Mouse (Mus musculus) thymus, postnatal 36 days (tissue): ENCODE measurements around the gene Pigs.

Experiments used
- DNase-seq, 2 experiments: peaks; one replicate each; pipeline ENCODE4 v3.0.0; 2022; ENCODE audit warnings: mixed read lengths in 2 of 2

Pigs gene

DNA sequence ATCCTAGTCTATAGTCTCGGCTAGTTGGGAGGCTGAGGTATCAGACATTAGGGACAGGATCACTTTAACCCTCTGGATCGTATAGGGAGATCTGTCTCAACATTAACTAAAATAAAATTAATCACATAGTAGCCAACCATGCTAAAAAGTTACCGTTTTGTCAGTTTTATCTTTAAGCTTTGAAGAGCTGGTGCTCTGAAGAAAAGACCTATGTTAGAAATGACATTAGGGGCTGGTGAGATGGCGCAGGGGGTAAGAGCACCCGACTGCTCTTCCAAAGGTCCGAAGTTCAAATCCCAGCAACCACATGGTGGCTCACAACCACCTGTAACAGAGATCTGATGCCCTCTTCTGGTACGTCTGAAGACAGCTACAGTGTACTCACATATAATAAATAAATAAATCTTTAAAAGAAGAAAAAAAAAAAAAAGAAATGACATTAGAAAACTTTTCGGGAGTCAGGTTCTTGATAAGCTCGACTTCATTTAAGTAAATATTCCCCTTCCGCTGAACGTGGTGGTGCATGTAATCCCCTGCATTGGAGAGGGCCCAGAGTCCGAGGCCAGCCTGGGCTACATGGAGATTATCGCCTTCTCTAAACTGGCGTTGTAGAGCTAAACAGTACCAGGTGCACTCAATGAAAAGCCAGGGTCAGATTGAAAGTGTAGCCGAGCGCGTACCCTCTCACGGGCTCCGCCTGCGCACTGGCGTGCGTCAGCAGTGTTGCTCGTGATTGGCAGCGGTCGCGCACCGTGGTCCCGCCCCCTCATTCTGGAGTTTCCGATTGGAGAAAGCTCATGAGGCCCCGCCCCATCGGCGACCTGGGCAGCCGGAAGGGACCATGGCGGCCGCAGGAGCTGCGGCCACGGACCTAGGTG, at the start of gene Pigs:
TSS of gene Pigs (plus strand) at position 782 of the 878 bp plus-strand sequence.
- peak; percentile 95 to 96 for DNase-seq

DNA sequence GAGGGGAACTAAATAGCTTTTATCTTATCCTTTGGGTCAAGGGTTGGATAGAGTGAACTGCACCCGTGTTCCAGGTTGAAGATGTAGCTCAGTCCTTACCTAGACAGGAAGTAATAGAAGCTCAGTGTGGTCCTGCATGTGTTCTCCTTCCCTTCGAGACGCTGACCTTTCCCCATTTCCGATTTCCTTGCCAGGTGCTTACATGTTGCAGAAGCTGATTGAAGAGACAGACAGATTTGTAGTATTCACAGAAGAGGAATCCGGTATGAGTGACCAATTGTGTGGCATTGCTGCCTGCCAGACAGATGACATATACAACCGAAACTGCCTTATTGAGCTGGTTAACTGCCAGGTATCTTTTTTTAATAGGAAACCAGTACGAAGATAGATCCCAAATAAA, 49.4 kb upstream of the Pigs start:
- no peak for DNase-seq

DNA sequence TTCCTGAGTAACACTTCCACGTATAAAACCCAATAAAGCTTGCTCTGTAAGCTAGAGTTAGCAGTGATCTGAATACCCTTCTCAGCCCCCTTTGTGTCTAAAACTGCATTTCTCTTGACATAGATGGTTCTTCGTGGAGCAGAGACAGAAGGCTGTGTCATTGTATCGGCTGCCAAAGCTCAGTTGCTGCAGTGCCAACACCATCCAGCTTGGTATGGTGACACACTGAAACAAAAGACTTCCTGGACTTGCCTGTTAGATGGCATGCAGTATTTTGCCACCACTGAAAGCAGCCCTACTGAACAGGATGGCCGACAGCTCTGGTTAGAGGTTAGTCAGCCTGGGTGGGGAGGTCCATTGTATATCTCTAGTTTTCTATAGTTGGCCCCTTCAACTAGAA, 48.6 kb upstream of the Pigs start:
- DNase-seq: no peak

DNA sequence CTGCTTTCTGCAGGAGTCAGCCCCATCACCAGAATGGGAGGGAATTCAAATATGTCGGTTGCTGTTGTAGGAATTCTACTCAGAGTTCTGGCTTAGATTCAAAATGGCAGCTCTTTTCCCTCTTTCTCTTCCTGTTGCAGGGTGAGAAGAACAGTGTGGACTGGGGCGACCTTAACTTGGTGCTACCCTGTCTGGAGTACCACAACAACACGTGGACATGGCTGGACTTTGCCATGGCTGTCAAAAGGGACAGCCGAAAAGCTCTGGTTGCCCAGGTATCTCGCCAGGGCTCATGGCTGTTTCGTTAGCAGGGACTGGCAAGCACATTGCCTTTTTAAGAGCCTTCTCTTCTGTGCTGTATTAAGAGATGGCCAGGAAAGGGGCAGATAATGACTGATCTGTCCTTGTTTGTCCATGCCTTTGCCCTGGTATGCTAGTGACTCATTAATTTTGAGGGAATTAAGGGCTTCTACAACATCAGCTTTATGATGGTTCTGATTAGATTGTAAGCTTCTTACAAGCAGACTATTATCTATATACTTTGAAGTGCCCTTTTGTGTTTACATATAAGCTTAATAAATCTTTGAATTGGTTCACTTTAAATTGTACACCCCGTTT, 39.0 kb upstream of the Pigs start:
- no peak for DNase-seq

DNA sequence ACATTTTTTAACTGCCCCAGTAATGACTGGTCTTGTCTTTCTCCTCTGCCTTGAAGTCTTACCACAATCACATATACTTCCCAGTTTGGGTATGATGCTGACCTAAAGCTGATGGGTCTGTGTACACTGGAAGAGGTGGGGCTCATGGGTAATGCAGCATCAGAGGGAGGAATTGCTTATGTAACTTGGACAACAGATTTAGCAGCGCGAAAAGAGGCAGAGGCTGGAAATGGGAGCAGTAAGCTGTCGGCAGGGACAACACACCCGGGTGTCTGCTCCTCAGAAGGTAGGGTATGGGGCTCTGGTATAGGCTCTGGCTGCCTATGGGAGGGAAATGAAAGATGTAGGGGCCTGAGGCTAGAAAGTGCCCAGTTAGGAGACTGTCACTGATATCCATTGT, 37.6 kb upstream of the Pigs start, which contains the start of gene BC030499:
TSS of gene BC030499 (plus strand) at position 188 of the 400 bp plus-strand sequence.
- no peak for DNase-seq

DNA sequence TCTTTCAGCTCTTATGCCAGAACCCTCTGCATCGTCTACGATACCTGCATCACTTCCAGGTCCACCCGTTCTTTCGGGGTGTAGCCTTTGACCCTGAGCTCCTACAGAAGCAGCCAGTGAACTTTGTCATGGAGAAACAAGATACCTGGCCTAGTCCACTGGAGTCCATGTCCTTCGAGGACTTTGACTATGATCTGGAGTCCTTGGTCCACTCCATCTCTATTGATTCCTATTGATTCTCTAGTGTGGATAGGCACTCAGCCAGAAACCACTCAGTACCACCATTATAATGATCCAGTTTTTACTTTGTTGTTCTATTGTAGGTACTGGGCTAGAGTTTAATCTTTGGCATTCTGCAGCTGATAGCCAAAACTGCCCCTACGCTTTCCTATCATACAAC, 33.6 kb upstream of the Pigs start:
- DNase-seq: no peak

DNA sequence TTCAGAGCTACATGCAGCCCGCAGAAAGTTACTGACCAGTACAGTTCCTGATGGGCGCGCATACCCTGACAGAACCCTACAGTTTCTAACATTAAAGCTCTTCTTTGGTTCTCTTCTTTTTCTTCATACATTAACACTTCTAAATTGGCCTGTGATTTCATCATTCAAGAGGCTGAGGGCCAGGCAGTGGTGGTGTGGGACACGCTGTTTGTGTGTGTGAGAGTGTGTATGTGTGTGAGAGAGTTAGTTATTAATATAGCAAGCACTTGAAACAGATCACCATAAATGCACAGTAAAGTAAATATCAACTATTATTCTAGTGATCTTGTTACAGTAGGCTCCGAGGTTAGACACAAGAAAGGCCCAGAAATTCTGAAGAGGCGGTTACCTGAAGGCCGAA, 27.3 kb upstream of the Pigs start:
- DNase-seq: no peak

DNA sequence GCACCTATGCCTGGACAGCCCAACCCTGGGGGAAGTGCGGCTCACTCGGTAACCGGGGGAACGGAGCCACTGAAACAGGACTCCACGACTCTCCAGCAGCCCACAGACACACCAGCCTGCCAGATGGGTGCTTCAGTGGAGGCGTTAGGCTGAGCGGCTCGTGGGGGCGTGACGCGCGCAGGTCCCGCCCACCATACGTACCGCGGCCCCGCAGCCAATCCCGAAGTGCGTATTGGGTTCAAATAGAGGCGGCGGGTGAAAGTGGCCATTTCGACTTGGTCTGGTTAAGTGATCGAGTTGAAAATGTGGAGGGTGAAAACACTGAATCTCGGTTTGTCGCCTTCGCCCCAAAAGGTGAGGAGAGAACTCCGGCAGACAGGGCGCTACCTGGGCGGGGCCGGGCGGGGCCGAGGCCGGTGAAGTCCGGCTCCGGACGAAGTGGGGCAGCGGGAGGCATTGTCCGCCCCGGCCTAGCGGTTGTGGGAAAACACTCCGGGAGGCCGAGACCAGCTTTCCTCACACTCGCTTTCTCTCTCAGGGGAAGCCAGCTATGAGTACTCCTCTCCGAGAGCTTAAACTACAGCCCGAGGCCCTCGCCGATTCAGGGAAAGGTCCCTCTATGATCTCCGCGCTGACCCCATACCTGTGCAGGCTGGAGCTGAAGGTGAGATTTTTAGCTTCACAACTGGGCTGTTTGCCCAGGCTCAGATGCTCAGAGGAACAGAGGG, 26.7 kb upstream of the Pigs start, which contains the start of gene Spag5:
TSS of gene Spag5 (plus strand) at position 173 of the 728 bp plus-strand sequence.
- DNase-seq: peak; percentile 89 to 91

DNA sequence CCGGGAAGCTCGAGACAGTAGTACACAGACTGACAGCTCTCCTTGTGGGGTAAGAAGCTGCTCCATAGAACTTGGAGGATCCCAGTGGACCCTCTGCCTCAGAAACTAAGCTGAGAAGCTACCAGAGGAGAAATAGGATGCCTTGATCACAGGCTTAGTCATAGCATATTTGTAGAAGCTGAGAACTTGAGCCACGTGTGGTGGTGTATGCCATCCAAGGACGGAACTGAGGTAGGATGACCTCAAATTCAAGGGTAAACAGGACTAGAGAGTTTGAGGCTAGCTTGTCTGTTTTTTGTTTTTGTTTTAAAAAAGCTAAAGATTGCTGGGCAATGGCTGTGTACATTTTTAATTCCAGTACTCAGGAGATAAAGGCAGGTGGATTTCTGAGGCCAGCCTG, 22.9 kb upstream of the Pigs start:
- no peak for DNase-seq

DNA sequence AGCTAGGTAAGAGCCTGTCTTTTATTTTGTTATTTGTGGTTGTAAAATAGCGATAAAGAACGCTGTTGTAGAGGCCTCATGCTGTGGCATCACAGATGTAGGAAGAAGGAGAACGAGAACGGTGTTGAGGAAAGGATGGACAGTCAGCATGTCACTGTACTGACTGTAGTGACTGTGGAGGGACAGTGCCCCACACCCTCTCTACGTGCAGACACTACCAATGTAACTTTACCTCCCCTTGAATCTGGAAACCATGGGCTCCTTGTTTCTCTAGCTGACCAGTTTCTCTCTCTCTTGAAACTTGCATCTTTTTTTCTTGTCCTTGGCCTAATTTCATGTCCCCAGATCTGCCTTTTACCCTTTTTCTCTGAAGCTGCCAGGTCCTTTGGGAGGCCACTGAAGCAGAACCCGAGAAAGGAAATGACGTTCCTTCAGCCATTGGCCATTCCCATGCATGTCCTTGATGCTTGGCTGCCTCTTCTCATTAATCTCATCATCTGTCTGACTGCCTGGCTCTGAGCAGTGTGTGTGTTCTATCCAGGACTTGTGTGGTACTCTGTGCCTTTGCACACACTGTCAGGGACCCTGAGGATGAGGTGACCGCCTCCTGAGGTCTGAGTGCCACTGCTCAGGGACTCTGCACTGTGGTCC, 17.2 kb upstream of the Pigs start:
- DNase-seq: no peak

DNA sequence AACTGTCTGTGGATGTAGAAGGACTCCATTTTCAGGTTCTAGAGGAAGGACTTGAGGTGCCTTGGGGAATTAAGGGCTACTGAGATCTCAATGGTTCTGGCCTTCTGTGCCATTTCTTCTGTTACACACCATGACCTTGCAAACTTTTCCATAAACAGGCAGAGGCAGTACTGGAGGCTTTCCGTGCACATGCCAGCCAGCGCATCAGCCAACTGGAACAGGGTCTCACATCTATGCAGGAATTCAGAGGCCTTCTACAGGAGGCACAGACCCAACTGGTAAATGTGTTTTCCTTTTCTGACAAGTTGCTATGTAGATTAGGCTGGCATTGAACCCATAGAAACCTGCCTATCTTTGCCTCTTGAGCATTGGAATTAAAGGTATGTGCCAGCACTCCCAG, 14.6 kb upstream of the Pigs start:
- no peak for DNase-seq

DNA sequence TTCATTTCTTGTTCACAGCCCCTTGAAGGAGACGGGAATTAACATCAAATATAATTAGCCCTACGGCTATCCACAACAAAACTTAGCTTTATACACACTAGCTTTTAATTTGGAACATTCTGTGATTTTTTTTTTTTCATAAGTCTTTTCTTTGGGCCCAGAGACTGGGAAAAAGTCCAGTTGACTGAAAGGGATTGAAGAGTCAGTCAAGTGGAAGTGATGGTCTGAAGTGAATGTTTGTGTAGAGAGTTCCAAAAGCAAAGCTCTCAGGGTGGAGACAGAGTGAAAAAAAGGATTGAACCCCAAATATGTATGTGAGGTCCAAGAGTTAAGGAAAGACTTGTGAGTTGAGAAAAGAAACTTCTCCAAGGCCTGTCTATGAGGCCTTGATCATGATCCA, 9.8 kb upstream of the Pigs start:
- no peak for DNase-seq

DNA sequence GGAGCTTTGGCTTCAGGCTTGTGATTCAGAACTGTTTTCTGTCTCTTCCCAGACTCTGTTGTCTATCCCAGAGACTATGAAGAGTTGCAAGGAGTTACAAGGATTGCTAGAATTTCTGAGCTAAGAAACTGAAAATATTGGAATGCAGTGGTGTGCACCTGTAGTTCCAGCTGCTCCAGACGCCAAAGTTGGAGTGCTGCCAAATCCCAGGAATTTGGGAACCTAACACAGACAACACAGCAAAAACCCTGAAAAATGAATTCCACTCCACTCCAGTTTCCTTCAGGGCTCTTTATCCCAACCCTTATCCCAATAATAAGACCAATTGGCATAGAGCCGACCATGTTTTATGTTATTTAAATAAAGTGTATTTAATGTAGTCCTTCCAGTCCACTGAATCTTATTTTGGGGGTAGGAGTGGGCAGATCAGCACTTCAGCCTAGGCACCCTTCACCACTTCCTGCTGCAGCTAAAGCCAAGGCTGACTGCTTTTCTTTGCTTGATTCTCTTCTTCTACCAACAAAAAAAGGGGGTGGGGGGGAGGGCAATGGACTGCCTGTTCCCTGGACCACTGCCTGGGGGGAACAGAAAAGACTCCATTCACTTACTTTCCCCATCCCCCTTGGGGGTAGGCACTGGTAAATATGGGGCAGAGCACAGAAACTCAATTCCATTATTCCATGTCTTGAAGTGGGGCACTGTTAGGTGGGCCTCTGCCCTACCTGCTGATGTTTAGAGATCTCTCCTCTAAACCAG, 6.0 kb upstream of the Pigs start:
- no peak for DNase-seq

DNA sequence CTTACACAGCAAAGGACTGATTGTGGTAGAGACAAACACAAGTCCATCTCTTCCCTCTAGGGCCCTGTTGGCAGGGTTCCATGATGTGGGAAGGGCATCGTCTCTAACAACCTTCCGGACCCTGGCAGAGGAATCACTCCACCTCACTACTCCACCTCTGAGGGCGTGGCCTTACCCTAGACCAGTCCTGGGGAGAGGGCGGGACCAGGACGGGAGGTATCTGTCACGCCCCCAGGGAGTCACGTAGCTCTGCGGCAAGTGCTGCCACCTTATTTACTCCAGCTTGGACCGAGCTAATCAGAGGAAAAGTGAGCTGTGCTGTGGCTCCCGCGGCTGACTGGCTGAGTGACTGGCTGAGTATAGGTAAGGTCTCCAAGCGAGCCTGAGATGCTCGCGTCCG, 5.4 kb upstream of the Pigs start, which contains the start of gene Aldoc:
TSS of gene Aldoc (plus strand) at position 109 of the 400 bp plus-strand sequence.
- DNase-seq: peak; percentile 61 to 81

DNA sequence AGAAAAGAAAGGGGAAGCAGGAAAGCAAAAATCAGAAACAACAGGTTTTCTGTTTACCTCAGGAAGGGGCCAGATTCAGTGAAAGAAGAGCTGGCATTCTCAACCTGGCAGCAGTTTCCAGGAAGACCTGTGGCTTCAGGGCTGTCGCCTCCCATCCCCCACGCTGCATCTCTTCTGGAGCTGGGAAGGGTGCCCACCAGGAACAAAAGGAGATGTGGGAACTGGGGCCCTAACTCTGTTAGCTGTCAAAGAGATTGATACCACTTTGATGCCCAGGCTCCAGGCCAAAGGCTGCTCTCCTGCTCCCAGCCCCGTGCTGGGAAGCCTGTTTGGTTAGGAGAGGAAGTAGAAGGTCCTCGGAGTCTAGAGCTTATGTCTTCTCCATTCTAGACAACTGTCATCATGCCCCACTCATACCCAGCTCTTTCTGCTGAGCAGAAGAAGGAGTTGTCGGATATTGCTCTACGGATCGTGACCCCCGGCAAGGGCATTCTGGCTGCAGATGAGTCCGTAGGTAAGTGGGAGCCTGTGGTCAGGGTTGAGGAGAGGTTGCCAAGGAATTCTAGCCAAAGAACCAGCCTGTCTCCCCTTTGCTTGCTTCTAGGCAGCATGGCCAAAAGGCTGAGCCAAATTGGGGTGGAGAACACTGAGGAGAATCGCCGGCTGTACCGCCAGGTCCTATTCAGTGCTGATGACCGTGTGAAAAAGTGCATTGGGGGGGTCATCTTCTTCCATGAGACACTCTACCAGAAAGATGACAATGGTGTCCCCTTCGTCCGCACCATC, 4.0 kb upstream of the Pigs start:
- no peak for DNase-seq

DNA sequence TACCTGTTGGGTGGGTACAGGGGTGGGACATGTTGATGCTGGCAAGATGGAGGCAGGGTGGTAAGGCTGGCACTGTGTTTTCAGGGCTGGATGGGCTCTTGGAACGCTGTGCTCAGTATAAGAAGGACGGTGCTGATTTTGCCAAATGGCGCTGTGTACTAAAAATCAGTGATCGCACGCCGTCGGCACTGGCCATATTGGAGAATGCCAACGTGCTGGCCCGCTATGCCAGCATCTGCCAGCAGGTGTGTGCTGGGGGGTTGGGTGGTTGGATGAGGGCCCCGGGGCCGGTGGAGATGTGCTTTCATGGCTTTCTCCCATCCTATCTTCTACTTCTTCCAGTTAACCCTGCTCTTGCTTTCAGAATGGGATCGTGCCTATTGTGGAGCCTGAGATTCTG, 3.2 kb upstream of the Pigs start:
- DNase-seq: no peak

DNA sequence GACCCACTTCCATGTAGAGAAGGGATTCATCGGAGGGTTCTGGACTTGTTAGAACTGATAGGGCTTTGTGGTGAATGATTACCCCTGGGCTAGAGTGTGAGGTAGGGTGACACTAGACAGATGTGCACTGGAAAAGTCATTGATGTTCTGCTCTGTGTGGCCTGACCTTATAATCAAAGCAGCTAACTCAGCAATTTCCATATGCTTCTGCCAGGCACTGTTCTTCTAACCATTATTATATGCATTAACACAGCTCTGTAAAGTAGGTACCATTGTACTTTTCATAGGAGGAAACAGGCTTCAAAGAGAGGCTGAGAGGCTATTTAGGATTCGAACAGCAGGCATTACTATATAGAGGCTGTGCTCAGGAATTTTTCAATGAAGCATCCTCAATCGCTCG, 1.0 kb upstream of the Pigs start:
- DNase-seq: no peak

DNA sequence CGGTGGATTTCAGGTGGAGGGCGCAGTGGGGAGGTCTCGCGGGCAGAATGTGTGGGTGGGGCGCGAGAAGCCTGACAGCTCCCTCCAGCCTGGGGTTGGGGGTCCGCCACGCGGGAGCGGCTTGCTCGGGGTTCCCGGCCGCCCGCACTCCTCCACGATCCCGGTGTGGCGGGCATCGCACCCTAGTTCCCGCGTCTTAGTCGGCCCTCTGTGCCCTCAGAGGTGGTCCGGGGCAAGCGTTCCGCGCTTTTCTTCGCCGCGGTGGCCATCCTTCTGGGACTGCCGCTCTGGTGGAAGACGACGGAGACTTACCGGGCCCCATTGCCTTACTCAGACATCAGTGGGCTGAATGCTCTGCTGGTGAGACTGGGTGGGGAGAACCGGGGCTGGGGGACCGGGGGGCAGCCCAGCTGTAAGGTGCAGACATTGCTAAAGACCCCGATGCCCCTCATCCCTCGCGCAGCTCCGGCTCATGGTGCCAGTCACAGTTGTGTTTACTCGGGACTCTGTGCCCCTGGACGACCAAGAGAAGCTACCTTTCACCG, 369 bp downstream of the Pigs start:
- no peak for DNase-seq

DNA sequence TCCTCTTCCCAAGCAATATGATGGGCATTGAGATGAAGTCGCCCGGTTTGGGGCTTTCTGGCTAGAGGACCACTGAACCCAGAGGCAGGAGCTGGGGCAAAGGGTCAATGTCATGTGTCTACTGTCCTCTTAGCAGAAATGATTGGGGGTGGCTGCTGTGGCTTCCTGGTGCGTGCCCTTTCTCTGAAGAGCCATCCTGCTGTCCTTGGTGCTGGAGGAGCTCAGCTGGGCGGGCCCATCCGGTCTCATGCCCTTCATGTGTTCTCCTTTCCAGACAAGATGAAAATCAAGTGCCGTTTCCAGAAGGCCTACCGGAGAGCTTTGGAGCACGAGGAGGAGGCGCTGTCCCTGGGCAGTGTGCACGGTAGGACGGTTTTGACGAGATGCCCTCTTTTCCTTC, 4.5 kb downstream of the Pigs start:
- no peak for DNase-seq

DNA sequence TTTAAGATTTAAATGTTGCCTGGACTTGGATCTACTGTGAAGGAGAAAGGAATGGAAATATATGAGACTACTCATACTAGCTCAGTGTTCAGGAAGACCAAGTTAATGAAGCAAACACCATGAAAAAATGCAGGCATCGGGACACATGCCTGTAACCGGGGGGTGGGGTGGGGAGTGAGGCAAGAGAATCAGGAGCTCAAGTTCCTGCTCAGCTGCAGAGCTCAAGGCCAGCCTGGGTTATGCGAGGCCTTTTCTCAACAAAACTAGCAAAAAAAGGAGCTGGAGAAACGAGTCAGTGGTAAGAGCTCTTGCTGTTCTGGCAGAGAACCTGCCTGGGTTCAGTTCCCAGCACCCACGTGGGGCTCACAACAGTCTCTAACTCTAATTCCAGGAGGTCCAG, 5.8 kb downstream of the Pigs start:
- no peak for DNase-seq

DNA sequence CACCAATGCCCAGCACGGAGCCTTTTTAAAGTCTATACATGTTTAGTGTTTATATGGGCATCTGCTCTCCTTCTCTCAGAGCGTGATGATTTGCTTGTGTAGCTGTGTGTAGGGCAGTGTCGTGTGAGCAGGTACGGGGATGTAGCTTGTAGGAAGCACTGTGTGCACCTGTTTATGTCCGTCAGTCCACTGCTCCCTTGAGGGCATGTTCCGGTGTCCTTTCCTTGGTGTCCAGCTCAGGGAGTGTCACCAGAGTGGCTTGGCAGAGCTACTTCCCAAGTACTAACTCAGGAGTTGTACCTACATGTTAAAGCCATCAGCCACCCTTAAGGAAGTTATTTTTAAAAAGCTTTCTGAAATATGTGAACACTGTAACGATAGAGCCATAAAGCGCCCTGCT, 8.8 kb downstream of the Pigs start:
- no peak for DNase-seq
